Mouse (Mus musculus): Measurements from ENCODE around the gene Atxn7l1.
A peak's percentile ranks its signal among the peaks of the same experiment; 100 is the strongest.
"Not testable (repeated sequence)": the region's sequence is repeated elsewhere in the genome, so short reads cannot be mapped to it uniquely, and the experiment has no call there.

The Atxn7l1 gene

DNA sequence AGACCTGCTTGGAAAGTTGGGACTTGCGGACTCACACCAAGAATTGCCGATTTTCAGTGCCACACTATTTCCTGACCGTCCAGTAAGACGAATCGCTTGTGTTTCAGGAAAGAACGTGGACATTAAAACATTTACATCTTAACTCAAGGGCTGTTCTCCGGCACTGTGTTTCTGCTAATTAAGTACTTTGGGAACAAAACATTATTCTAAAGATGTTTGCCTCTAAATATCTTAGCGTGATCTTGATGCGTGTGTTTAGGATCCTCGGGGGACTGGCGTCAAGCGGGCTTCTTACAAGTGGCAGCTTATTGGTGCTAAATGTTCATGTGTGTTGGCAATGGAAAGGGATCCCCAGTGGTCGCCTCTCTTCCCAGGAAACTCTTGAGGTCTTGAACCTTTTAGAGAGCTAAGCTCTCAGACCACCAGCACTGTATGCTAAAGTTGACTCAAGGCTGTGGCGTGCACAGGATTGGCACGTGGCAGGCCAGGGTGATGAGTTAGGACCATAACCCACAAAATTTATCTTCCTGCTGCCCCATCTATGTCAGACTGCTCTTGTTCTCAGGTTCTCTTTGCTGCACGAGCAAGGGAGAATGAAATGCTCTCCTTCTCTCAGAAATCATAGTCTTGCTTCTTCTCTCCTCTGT is 2.2 kb downstream of the Atxn7l1 start:
- DNase-seq (ENCODE audit: low read depth in 1 of 2, low spot score in 2 of 2): no peak

DNA sequence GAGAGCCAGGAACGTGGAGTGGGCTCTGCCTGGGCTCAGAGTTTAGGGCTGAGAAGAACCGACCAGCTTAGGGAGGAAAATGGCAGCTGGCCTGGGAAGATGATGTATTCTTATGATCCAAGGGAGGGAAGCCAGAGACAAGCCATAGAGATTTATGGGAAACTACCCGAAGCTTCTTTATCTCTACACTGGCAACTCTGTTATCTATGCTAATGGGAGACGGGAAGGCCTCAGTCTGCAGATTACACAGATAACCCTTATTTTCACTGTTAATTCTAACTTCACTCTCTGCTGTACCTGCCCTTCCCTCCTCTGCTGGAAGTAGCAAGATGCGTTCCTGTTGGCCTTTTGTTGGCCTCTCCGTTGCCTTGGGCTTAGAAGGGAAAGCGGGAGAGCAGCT is 5.6 kb downstream of the Atxn7l1 start:
- DNase-seq (ENCODE audit: low read depth in 1 of 2, low spot score in 2 of 2): no peak

DNA sequence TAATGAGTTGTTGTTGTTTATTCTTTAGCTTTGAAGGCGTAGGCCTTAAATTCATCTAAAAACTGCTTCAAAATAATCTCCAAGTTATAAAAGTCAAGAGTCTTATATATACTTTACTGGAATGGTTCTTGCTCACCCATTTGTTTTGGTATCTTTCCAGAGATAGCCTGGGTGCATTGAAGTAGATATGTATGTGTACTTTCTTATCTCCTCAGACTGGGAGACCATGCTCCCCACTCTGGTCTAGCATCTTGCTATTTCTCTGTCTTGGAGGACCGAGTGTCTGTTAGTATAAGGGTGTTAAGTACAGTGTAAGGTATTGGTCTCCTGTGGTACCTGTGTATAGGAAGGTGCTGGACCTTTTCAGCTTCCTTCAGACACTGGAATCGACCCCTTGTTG is 6.4 kb downstream of the Atxn7l1 start:
- DNase-seq (ENCODE audit: low read depth in 1 of 2, low spot score in 2 of 2): no peak

DNA sequence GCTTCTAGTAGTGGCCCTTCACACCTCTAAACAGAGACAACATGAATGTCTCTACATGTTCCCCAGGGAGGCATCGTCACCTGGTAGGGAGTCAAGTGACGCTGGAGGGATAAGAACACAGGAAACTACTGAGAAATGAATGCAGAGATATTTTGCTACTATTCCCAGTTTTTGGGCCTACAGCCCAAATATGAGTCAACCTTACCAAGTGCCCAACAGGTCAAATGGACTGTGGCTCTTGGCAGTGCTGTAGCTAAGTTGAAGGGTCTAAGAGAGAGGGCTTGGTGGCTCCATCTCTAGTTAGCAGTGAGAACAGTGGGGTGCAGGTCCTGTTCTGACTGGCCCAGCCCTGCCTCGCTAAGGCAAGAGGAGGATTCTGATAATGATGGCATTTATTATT is 7.2 kb downstream of the Atxn7l1 start:
- no peak for DNase-seq (ENCODE audit: low read depth in 1 of 2, low spot score in 2 of 2)

DNA sequence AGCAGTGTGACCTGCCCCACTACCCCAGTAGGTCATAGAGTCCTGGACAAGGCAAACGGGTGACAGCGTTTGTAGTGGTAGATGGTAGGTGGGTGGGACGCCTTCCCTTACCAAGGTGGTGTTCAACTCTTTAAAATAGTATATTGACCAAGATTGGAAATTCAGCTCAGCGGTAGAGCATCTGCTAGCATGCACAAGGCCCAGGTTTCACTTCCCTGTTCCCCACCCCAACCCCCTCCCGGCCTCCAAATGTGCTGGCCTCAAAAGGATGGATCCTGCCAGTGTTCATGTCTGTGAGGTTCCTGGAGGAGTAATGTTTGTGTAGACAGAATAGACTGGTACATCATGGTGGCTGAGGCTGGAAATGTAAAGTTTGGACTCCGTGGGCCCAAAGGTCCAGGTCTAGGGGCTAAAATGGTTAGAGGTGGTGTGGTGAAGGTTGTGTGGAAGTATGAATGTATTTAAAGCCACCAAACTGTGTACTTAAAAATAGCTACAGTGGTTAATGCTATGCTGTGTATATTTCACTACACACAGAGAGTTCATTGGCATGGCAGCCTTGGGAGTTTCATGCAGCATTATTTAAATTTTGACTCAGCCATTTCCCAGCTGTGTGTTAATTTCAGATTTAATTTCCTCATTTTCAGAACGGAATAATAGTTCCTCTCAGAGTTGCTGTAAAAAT is 9.0 kb downstream of the Atxn7l1 start:
- DNase-seq (ENCODE audit: low read depth in 1 of 2, low spot score in 2 of 2): peak in 1 of 2 experiments; percentile 55

DNA sequence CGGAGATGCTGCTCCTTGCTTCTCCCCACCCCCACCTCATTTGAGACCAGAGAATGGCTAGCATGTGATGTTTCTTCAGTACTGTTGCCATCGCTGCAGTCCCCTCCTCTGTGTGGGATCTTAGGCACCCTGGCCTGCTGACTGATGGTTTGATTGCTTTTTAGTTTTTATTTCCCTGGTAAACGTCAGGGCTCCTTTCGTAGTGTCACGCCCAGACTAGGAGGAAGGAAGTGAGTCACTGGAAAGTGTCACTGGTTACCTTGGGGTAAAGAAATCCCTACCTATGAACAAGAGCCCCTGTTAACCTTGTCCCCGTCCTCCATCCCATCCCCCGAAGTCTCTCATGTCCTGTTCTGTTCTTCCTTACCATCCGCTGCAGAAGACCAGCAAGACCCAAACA is 10.8 kb downstream of the Atxn7l1 start:
- DNase-seq (ENCODE audit: low read depth in 1 of 2, low spot score in 2 of 2): no peak

DNA sequence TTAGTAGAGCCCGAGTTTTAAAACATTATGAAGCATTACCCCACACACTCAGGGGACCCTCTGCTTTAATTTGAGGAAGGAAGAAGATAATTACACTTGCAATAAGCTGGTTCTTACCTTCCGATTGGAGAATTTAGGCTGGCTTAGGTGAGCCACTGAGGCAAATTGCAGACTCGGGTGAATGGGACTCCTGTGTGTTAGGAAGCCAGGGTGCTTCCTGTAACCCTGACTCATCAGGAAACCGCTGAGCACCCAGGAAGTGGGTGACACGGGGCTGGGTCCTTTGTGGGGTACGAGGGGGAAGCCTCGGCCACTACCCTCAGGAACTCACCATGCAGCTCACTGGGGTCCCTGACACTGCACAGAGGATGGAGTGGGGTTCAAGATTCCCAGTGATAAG is 12.9 kb downstream of the Atxn7l1 start:
- no peak for DNase-seq (ENCODE audit: low read depth in 1 of 2, low spot score in 2 of 2)

DNA sequence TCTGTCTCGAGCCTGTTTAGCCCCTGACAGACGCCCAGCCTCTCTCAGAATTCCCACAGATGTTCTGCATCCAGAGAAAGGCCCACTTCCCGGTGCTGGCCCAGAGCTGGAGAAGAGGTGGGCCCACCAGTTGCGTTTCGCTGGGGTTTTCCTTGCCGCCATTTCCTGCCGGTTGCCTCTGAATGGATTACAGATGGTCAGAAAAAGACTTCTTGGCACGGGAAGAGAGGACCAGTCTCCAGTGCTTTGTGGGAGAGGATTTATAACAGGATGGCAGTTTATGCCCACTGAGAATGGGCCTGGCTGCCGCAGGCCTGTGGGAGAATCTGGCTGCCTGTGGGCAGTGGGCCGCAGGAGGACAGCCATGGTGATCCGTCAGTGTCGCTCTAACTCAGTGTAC is 15.0 kb downstream of the Atxn7l1 start:
- no peak for DNase-seq (ENCODE audit: low read depth in 1 of 2, low spot score in 2 of 2)

DNA sequence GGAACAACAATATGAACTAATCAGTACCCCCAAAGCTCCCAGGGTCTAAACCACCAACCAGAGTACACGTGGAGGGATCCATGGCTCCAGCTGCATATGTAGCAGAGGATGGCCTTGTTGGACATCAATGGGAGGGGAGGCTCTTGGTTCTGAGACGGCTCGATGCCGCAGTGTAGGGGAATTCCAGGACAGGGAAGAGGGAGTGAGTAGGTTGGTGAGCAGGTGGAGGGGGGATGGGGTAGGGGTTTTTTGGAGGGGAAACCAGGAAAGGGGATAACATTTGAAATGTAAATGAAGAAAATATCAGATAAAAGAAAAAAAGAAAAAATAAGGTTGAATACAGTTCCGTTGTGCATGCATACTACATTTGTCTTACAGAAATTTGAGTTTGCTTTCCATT is 16.5 kb downstream of the Atxn7l1 start:
- not testable (repeated sequence) for DNase-seq (ENCODE audit: low read depth in 1 of 2, low spot score in 2 of 2)

DNA sequence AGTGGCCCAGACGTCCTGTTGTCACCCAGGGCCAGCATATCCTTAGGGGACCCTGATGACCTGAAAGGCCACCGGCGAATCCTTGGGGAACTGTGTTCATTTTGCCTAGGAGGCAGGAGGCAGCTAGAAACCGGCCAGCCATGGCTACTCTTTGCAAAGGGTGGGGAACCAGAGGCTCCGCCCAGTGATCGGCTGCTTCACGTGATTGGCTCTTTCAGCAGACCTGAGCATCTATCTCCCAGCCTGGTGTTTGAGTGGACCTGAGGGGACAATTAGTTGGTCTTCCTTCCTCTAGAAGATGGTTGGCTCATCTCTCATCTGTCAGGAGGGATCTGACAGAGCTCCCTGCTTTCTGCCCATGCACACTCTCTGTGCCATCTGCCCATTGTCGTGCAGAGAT is 19.2 kb downstream of the Atxn7l1 start:
- DNase-seq (ENCODE audit: low read depth in 1 of 2, low spot score in 2 of 2): no peak

DNA sequence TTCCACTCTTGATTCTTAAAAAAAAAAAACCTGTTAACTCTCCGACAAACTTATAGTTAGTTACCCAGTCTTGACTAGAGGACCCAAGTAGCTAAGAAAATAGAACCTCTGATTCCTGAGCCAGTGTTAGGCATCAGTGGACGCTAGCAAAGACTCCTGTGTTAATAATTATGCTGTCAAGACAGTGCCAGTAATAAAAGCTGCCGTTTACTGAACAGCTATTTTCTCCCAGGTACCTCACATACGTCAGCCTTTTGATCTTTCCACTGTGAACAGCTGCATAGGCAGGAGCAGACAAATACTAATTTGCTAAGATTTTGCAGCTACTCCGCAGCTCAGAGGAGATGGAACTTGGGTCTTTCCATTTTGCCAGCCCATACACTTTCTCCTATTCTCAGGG is 20.1 kb downstream of the Atxn7l1 start:
- DNase-seq (ENCODE audit: low read depth in 1 of 2, low spot score in 2 of 2): no peak

DNA sequence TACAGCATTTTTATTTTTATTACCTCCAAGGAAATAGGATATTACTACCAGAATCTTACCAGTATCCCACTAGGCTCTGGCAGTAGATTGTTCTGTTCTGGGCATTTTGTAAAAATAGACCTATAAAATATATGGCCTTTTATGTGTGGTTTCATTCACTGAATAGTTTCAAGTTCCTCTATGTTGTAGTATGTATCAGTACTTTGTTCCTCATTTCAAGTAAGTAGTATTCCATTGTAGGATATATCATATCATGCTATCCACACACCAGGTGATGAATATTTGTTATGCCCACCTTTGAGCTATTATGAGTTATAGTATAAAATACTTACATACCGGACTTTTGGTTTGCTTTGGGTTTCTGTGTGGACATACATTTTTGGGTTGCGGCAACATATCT is 21.0 kb downstream of the Atxn7l1 start:
- DNase-seq (ENCODE audit: low read depth in 1 of 2, low spot score in 2 of 2): no peak

DNA sequence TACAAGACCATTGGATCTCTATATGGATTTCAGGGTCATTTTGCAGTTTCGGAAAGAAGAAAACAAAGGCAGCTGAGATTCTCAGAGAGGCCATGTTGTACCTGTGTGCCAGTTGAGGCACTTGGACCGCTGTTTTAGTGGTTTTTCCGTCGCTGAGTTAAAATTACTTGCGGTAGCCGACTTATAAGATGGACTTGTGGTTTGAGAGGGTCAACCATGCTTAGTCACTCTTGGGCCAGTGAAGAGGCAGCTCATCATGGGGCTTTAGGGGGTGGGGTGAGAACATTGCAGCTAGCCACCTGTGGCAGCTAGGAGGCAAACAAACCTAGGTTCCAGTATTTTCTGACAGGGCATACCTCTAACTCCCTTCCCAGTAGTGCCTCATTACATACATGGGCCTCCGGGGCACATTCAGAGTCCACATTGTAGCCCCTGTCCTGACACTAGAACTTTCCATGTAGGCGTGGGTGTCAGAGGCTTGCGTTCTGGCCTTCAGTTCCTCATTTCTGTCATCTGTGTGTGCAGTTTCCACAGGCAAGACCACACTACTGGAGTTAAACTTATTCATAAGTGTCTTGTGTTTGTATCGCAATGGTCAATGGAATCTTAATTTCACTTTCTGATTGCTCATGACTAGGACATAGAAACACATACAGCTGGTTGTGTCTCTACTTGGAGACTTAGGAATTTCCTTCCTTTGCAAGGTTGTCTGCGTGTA is 22.4 kb downstream of the Atxn7l1 start:
- peak in 1 of 2 experiments; percentile 8 for DNase-seq (ENCODE audit: low read depth in 1 of 2, low spot score in 2 of 2)

DNA sequence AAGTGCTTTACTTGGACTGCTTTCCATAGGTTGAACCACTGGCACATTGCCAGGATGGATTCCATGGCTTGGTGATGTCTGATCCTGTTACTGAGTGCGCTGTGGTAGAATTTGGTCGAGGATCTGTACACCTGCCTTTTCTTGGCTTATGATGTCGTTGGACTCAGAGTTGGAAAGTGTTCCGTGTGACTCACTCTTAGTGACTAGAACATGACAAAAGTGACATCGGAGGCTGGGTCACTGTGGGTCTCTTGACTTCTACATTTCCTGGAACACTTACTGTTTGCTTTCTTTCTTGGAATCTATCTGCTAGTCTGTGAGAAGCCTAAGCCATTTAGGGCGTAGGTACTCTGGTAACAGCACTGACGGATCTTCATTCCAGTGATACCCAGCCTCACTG is 23.3 kb downstream of the Atxn7l1 start:
- no peak for DNase-seq (ENCODE audit: low read depth in 1 of 2, low spot score in 2 of 2)

DNA sequence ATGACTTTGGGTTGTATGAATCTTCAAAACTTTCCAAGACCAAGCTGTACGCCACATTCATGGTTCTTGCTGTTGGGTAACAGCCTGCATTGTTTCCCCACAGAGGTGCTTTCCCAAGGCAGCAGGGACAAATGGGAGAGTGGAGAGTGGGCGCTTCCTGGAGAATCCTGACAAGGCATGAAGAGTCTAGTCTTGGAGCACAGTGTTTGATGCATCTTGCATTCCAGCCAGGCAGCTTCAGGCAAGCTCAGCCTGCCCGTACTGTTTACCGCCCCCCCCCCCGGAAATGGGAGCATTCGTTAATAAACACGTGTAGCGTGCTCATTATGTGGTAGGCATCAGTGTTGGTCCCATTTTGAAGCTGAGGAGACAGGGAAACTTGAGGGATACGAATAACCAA is 25.4 kb downstream of the Atxn7l1 start:
- no peak for DNase-seq (ENCODE audit: low read depth in 1 of 2, low spot score in 2 of 2)

DNA sequence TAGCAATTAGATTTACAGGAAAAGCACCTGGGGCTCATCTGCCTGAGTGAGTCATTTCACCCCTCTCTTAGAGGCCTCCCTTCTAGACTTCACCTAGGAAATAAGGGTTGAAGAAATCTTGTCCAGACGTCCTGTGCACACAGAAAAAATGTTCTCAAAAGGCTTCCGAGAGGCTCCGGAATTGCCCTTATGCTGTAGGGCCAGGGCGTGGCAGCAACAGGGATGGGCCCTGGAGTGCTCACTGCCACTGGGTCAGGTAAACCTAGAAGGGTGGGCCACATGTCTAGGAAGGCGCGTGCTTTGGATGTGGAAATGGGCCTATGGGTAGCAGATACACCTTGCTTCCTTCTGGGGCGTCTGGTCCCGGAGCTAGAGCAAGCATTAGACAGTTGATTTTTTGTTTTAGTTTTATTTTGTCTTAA is 26.2 kb downstream of the Atxn7l1 start:
- DNase-seq (ENCODE audit: low read depth in 1 of 2, low spot score in 2 of 2): no peak

DNA sequence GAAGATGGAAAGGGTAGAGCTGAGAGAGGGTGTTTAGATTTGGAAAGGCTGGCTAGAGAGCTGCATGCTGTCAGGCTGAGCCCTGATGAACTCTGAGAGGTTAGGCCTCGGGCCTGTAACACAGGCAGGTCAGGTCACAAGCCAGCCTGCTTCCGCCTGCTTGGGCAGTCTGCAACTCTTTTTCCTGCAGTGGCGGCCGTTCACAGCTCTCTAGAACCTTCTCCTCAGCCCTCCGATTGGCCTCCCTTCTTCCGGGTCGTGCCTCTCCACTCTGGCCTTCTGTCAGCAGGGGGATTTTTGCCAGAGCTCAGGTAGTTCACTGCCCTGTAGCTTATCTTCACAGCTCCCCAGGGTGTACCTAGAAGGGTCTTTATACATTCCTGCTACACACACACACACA is 26.7 kb downstream of the Atxn7l1 start:
- no peak for DNase-seq (ENCODE audit: low read depth in 1 of 2, low spot score in 2 of 2)

DNA sequence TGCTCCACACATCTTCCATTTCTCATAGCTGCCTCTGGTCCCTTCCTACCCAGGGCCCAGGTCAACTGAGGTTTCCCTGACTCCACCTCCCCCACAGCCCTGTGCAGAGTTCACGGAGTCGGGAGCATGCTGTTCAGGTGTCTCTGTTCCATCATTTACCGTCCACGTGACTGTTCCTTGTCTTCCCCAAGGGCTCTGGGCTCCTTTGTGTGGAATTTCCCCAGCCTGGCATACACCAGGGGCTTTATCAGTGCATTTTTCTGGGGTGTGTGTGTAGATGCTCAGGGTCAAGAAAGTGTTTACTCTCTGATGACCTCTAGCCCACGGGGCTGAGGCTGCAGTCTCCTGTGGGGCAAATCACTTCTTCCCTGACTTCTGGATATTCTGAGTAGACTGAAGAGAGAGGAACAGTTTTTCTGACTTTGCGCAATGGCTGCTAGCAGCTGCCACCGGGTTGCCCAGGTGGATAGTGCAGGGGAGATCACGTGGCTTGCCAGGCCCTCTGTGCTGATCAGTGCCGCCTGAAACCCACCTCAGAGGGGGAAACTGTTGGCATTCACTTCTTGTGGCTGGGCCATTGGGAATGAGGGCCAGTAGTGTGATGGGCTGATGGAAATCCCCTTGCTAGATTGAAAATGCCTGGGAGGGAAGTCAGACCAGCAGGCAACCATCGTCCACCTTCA is 27.3 kb downstream of the Atxn7l1 start:
- DNase-seq (ENCODE audit: low read depth in 1 of 2, low spot score in 2 of 2): no peak

DNA sequence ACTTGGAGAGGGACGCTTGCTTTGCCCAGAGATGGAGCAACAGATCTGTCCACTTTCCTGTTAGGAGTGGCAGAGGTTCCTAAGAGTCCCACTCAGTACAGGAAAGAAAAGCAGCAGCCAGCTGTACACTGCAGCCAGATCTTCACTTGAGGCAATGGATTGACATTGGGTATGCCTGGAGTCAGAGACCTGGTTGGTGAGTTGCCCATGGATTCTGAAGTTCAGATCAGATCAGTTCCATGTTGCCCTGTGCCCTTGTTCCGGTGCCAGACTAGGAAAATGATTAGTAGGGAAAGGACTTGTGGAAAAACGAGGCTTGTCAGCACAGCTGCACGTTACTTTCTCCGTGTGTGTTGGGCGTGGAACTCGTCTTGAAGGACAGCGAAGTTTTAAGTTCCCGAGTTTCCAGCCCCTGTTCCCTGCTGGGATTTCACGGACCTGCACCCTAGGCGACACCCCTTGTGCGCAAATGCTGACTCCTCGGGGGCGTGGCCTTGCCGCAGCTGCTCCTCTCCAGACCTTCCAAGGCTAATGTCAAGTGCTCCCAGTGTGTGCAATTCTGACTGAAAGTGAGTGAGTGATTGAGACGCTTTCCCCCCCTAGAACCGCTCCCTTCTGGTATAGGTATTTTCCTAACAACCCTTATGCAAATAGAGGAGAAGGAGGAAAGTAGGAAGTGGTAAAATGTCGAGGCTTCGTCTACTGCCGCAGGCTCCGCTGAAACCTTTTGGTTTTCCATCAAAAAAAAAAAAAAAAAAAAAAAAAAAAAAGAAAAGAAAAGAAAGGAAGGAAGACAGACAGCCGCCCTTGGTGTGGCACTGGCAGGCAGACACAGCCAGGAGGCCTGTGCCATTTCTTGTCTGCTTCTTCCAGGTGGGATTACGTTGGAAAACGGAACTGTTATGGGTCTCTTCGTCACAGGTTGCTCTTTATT is 28.4 kb downstream of the Atxn7l1 start:
- no peak for DNase-seq (ENCODE audit: low read depth in 1 of 2, low spot score in 2 of 2)

DNA sequence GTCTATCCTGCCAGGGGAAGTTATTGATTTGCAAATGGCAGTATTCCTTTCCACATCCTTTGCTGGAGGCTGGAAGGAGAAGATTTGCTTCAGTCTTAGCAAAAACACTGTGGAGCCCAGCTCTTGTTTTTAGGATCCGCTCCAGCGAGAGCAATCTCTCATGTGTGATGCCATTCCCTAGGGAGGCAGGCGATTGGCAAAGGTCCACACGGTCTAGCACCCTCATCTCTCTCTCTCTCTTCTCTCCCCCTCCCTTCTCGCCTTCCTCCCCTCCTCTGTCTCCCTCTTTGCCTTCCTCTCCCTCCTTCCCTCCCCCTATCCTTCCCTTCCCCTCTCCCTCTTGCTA is 29.0 kb downstream of the Atxn7l1 start:
- no peak for DNase-seq (ENCODE audit: low read depth in 1 of 2, low spot score in 2 of 2)

DNA sequence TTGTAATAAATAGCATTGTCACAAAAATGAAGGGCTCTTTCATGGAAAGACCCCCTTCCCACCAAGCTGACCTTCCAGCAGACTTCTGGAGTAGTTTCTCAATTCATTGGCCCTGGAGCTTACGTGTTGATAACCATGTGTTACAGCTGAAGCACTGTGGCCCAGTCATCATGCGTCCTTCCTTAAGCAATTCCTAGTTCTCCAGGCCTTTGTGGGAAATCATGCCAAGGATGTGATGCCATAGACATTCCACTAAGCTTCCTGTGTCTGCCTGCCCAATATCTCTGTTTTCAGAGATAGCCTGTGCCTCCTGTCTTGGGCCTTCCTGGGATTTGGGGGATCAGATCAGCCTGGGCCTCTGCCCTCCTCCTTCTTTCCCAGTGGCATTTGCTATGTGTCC is 32.9 kb downstream of the Atxn7l1 start:
- DNase-seq (ENCODE audit: low read depth in 1 of 2, low spot score in 2 of 2): no peak

Measured in monocyte, adult 2 months (primary cell).